8 mouse cellular contexts compared by ENCODE assay signal in genomic region chr10:40883644-40884278, GRCm38 (mm10). TPM values are rescaled to one million over a fixed set of nuclear protein-coding genes. Genes with fewer than 3 reads are reported as not detected.
DNase-seq lines count a peak whose midpoint lies in the region; ATAC-seq and TF ChIP-seq lines count a peak whose summit lies in the region.

No protein-coding gene starts in this region.

- H3K4me3 ChIP-seq in lung, embryonic 15.5 days = peak overlapping the region; percentile 93
- peak overlapping the region; percentile 70 for H3K4me3 ChIP-seq in bone marrow macrophage, adult 2 months (ENCODE audit: insufficient read depth, low read length)
- H3K4me3 ChIP-seq in heart, embryonic 11.5 days (ENCODE audit: low read depth, low read length) = peak overlapping the region; percentile 80
- H3K4me3 ChIP-seq in liver, embryonic 13.5 days (replicated peaks) = peak overlapping the region; percentile 84

- 0% methylated on average over 79 of the region's 87 CpGs for whole genome bisulfite sequencing in lung, embryonic 15.5 days
- WGBS in heart, embryonic 11.5 days (ENCODE audit: insufficient replicate concordance) = 0% methylated on average over 75 of the region's 87 CpGs
- under 1% methylated on average over 77 of the region's 87 CpGs for WGBS in liver, embryonic 13.5 days (ENCODE audit: insufficient replicate concordance)

- peaks cover 13% of the 10 kb centered on the region for H3K4me1 ChIP-seq in lung, embryonic 15.5 days
- H3K4me1 ChIP-seq in bone marrow macrophage, adult 2 months (ENCODE audit: control insufficient read depth, insufficient read depth, low read length) = peaks cover 5% of the 10 kb centered on the region
- H3K4me1 ChIP-seq in heart, embryonic 11.5 days (ENCODE audit: control insufficient read depth, insufficient read depth, low read length) = peaks cover 19% of the 10 kb centered on the region
- peaks cover 28% of the 10 kb centered on the region for H3K4me1 ChIP-seq in liver, embryonic 13.5 days (replicated peaks)

- H3K27me3 ChIP-seq in lung, embryonic 15.5 days = no peaks in the 10 kb centered on the region
- no peaks in the 10 kb centered on the region for H3K27me3 ChIP-seq in heart, embryonic 11.5 days (ENCODE audit: control insufficient read depth, insufficient read depth, low read length)
- H3K27me3 ChIP-seq in liver, embryonic 13.5 days = peaks cover 24% of the 10 kb centered on the region

- no peaks in the 10 kb centered on the region for H3K9me3 ChIP-seq in lung, embryonic 15.5 days
- no peaks in the 10 kb centered on the region for H3K9me3 ChIP-seq in heart, embryonic 11.5 days (replicated peaks; ENCODE audit: control insufficient read depth, low read length)
- no peaks in the 10 kb centered on the region for H3K9me3 ChIP-seq in liver, embryonic 13.5 days (replicated peaks)

- H3K9ac ChIP-seq in lung, embryonic 15.5 days = peak overlapping the region; percentile 74
- H3K9ac ChIP-seq in heart, embryonic 11.5 days (ENCODE audit: low read depth, low read length) = peak overlapping the region; percentile 88
- H3K9ac ChIP-seq in liver, embryonic 13.5 days = peak overlapping the region; percentile 67

- no peak for DNase-seq in lung, postnatal 4 days
- DNase-seq in liver, embryonic 13.5 days = no peak
- DNase-seq in ovary, postnatal 10 days (ENCODE audit: low spot score) = no peak
- DNase-seq in layer of hippocampus, adult 9-10 months (ENCODE audit: low spot score) = no peak
- DNase-seq in cerebellum, postnatal 36 days = no peak

- H3K27ac ChIP-seq in lung, embryonic 15.5 days = peak overlapping the region; percentile 89
- H3K27ac ChIP-seq in bone marrow macrophage, adult 2 months (ENCODE audit: insufficient read depth, low read depth, low read length) = no peak overlapping the region
- peak overlapping the region; percentile 92 for H3K27ac ChIP-seq in heart, embryonic 11.5 days (ENCODE audit: low read depth, low read length)
- H3K27ac ChIP-seq in liver, embryonic 13.5 days = no peak overlapping the region

- H3K36me3 ChIP-seq in lung, embryonic 15.5 days = no peaks in the 10 kb centered on the region
- no peaks in the 10 kb centered on the region for H3K36me3 ChIP-seq in heart, embryonic 11.5 days (ENCODE audit: control insufficient read depth, insufficient read depth, low read length)
- peaks cover 3% of the 10 kb centered on the region; the same call in 1 of the 2 replicates for H3K36me3 ChIP-seq in liver, embryonic 13.5 days

- peak overlapping the region; percentile 92 for H3K4me2 ChIP-seq in lung, embryonic 15.5 days
- peak overlapping the region; percentile 85 for H3K4me2 ChIP-seq in heart, embryonic 11.5 days
- H3K4me2 ChIP-seq in liver, embryonic 13.5 days = peak overlapping the region; percentile 98

- no peak for TF ChIP-seq POLR2A in bone marrow macrophage, adult 2 months (IDR thresholded peaks at IDR 0.05; ENCODE audit: borderline replicate concordance, low read depth, low read length)

- ATAC-seq in lung, embryonic 15.5 days (ENCODE audit: borderline replicate concordance, extremely low read depth, low FRiP score, low TSS enrichment) = peak; percentile 89
- ATAC-seq in heart, embryonic 11.5 days (replicated peaks; ENCODE audit: insufficient number of reproducible peaks, low FRiP score, low TSS enrichment) = peak; percentile 78
- peak; percentile 47 for ATAC-seq in liver, embryonic 13.5 days (ENCODE audit: low read depth)

- no peak for TF ChIP-seq CTCF in bone marrow macrophage, adult 2 months (IDR thresholded peaks at IDR 0.05; ENCODE audit: low read depth, low read length)

RNA-seq across cellular contexts. Expression of gene Wasf1, which starts 0.5 kb away (rescaled TPM):
- polyA plus RNA-seq in lung, embryonic 15.5 days (2015; fragmentation: Nextera tagmentation; extraction: Ambion mirVana) = 10.0 and 10.7 TPM in 2 replicates
- polyA plus RNA-seq in bone marrow macrophage, adult 2 months (2012; ENCODE audit: insufficient read depth, insufficient read length, missing spikeins) = not detected in 2 replicates
- 16.6 and 19.5 TPM in 2 replicates for polyA plus RNA-seq in heart, embryonic 11.5 days (2014; fragmentation: Nextera tagmentation; extraction: Ambion mirVana)
- 1.1 and 1.7 TPM in 2 replicates for polyA plus RNA-seq in liver, embryonic 13.5 days (2015; fragmentation: Nextera tagmentation; extraction: Ambion mirVana)

RNA-seq across cellular contexts. Expression of gene Cdc40, which starts 0.7 kb away (rescaled TPM):
- 30.5 and 32.7 TPM in 2 replicates for polyA plus RNA-seq in lung, embryonic 15.5 days (2015; fragmentation: Nextera tagmentation; extraction: Ambion mirVana)
- 26.2 and 27.0 TPM in 2 replicates for polyA plus RNA-seq in bone marrow macrophage, adult 2 months (2012; ENCODE audit: insufficient read depth, insufficient read length, missing spikeins)
- 23.3 and 26.5 TPM in 2 replicates for polyA plus RNA-seq in heart, embryonic 11.5 days (2014; fragmentation: Nextera tagmentation; extraction: Ambion mirVana)
- polyA plus RNA-seq in liver, embryonic 13.5 days (2015; fragmentation: Nextera tagmentation; extraction: Ambion mirVana) = 13.0 and 17.2 TPM in 2 replicates

Comparison
In these comparisons a context has a peak if more than half of its experiments do, and no peak if none do; other contexts are left out.
1. H3K27ac ChIP-seq: peak in lung, embryonic 15.5 days (single experiment) and heart, embryonic 11.5 days (single experiment); none in bone marrow macrophage, adult 2 months (single experiment) and liver, embryonic 13.5 days (single experiment).
2. Peak in every context shown above with its lines, with median percentiles within 50 percentile points of each other: ATAC-seq, H3K4me2 ChIP-seq, H3K4me3 ChIP-seq and H3K9ac ChIP-seq.